Mouse (Mus musculus): ENCODE data around the gene Plpp3.

GRCm38 (mm10) chr4:105160470-105160869 is 3.3 kb downstream of the Plpp3 start:
- TF ChIP-seq MAX (IDR thresholded peaks at IDR 0.05; ENCODE audit: low read length) (no peak), POLR2A (IDR thresholded peaks at IDR 0.05; ENCODE audit: control insufficient read depth in 1 of 2, insufficient read depth in 1 of 2, low read depth in 1 of 2, low read length in 2 of 2, poor library complexity in 1 of 2) (no peak), CTCF (IDR thresholded peaks at IDR 0.05 in 2 of 3, conservative IDR thresholded peaks at IDR 0.05 in 1 of 3; ENCODE audit: control insufficient read depth in 1 of 3, insufficient read depth in 1 of 3, low read depth in 2 of 3, low read length in 3 of 3, poor library complexity in 1 of 3, severe bottlenecking in 1 of 3) (no peak), CHD1 (IDR thresholded peaks at IDR 0.05; ENCODE audit: low read depth, low read length) (no peak), ZC3H11A (IDR thresholded peaks at IDR 0.05; ENCODE audit: low read depth, low read length) (no peak), NRF1 (IDR thresholded peaks at IDR 0.05; ENCODE audit: insufficient read depth, low read depth, low read length, poor library complexity, severe bottlenecking) (no peak), RCOR1 (IDR thresholded peaks at IDR 0.05; ENCODE audit: low read depth, low read length) (no peak)
